17 mouse cellular contexts compared by ENCODE assay signal in genomic region chr13:3752334-3752733, GRCm38 (mm10). TPM values are rescaled to one million over a fixed set of nuclear protein-coding genes. Genes with fewer than 3 reads are reported as not detected.
"Had no signal": no experiment of that assay in that cellular context is flagged by ENCODE, and none has a peak within 500 bp of the region (broad histone marks: within the 10 kb centered on the region; RNA-seq: fewer than 3 reads in every experiment).

No protein-coding gene starts in this region.

- H3K36me3 ChIP-seq: liver, embryonic 15.5 days; midbrain, embryonic 13.5 days; midbrain, embryonic 15.5 days; neural tube, embryonic 12.5 days had no signal

- H3K4me1 ChIP-seq: liver, embryonic 15.5 days; midbrain, embryonic 13.5 days; midbrain, embryonic 15.5 days; neural tube, embryonic 12.5 days had no signal

- H3K4me2 ChIP-seq: liver, embryonic 15.5 days; lung, embryonic 14.5 days; midbrain, embryonic 11.5 days; midbrain, embryonic 13.5 days; midbrain, embryonic 15.5 days; neural tube, embryonic 12.5 days had no signal

- H3K9ac ChIP-seq: liver, embryonic 15.5 days; liver, postnatal 0 days; lung, embryonic 14.5 days; midbrain, embryonic 13.5 days; midbrain, embryonic 15.5 days; neural tube, embryonic 12.5 days had no signal

- ATAC-seq: liver, postnatal 0 days; midbrain, embryonic 13.5 days; midbrain, embryonic 15.5 days had no signal

- H3K27me3 ChIP-seq: liver, embryonic 15.5 days; megakaryocyte, embryonic 14.5 days; midbrain, embryonic 13.5 days; midbrain, embryonic 15.5 days; neural tube, embryonic 12.5 days had no signal

- H3K9me3 ChIP-seq: liver, embryonic 15.5 days; megakaryocyte, embryonic 14.5 days; midbrain, embryonic 13.5 days; midbrain, embryonic 15.5 days; neural tube, embryonic 12.5 days had no signal

- DNase-seq: liver, postnatal 0 days; lung, embryonic 14.5 days; lung, postnatal 10 days; right cerebral cortex, postnatal 14 days; spleen, adult 18-20 months; thymus, adult 18-20 months; thymus, postnatal 14 days; thymus, postnatal 36 days had no signal

- H3K4me3 ChIP-seq: liver, embryonic 15.5 days; megakaryocyte, embryonic 14.5 days; midbrain, embryonic 13.5 days; midbrain, embryonic 15.5 days; neural tube, embryonic 12.5 days had no signal

- H3K27ac ChIP-seq: liver, embryonic 15.5 days; macrophage; midbrain, embryonic 13.5 days; midbrain, embryonic 15.5 days; neural tube, embryonic 12.5 days had no signal

RNA-seq across cellular contexts. Expression of gene Calml3, which starts 51.8 kb away (rescaled TPM):
- polyA plus RNA-seq: liver, embryonic 15.5 days; liver, postnatal 0 days; lung, embryonic 14.5 days; macrophage; midbrain, embryonic 11.5 days; midbrain, embryonic 13.5 days; midbrain, embryonic 15.5 days; midbrain, postnatal 0 days; neural tube, embryonic 12.5 days; neural tube, embryonic 14.5 days had no signal
